Mouse (Mus musculus): ENCODE measurements around the gene Xylt1. TPM values are rescaled to one million over a fixed set of nuclear protein-coding genes. Genes with fewer than 3 reads are reported as not detected.

Gene Xylt1
- polyA plus RNA-seq, 1 experiment from 2014 or later: 2.3 TPM

GRCm38 (mm10) chr7:117406336-117406735 is 25.6 kb downstream of the Xylt1 start:
- Histone ChIP-seq H3K4me3 (no peak overlapping the region), H3K4me1 (peaks cover 9% of the 10 kb centered on the region; the same call in 1 of the 2 replicates), H3K27ac (no peak overlapping the region), H3K36me3 (replicated peaks) (peaks cover 14% of the 10 kb centered on the region), H3K9me3 (no peaks in the 10 kb centered on the region), H3K27me3 (ENCODE audit: poor library complexity, severe bottlenecking) (no peaks in the 10 kb centered on the region)
- no peak for DNase-seq (ENCODE audit: extremely low spot score, low spot score)
- 94% methylated on average over 3 of the region's 3 CpGs for WGBS

- Histone ChIP-seq H3K9me3 (no peaks in the 10 kb centered on the region), H3K27me3 (ENCODE audit: poor library complexity, severe bottlenecking) (no peaks in the 10 kb centered on the region), H3K4me3 (no peak overlapping the region), H3K27ac (no peak overlapping the region), H3K4me1 (peaks cover 7% of the 10 kb centered on the region; the same call in 1 of the 2 replicates), H3K36me3 (replicated peaks) (peaks cover 14% of the 10 kb centered on the region)
- DNase-seq (ENCODE audit: extremely low spot score, low spot score): no peak
- 89% methylated on average over 8 of the region's 8 CpGs for WGBS
These were observed 28.6 kb downstream of the Xylt1 start for GRCm38 (mm10) chr7:117409268-117409988.

GRCm38 (mm10) chr7:117411874-117412273 is 31.1 kb downstream of the Xylt1 start:
- Histone ChIP-seq H3K4me1 (peaks cover 12% of the 10 kb centered on the region; the same call in 1 of the 2 replicates), H3K27ac (no peak overlapping the region), H3K9me3 (no peaks in the 10 kb centered on the region), H3K36me3 (replicated peaks) (peaks cover 14% of the 10 kb centered on the region), H3K4me3 (no peak overlapping the region), H3K27me3 (ENCODE audit: poor library complexity, severe bottlenecking) (no peaks in the 10 kb centered on the region)
- DNase-seq (ENCODE audit: extremely low spot score, low spot score): no peak
- 92% methylated on average over 2 of the region's 2 CpGs for WGBS

GRCm38 (mm10) chr7:117412405-117412804 is 31.6 kb downstream of the Xylt1 start:
- peaks cover 12% of the 10 kb centered on the region; the same call in 1 of the 2 replicates for H3K4me1 ChIP-seq
- no peak overlapping the region for H3K27ac ChIP-seq
- peaks cover 14% of the 10 kb centered on the region for H3K36me3 ChIP-seq (replicated peaks)
- WGBS: 95% methylated on average over 5 of the region's 5 CpGs
- no peaks in the 10 kb centered on the region for H3K9me3 ChIP-seq
- DNase-seq (ENCODE audit: extremely low spot score, low spot score): no peak
- no peak overlapping the region for H3K4me3 ChIP-seq
- H3K27me3 ChIP-seq (ENCODE audit: poor library complexity, severe bottlenecking): no peaks in the 10 kb centered on the region

- H3K27ac ChIP-seq: no peak overlapping the region
- H3K4me1 ChIP-seq: peaks cover 27% of the 10 kb centered on the region
- no peaks in the 10 kb centered on the region for H3K9me3 ChIP-seq
- no peaks in the 10 kb centered on the region; the same call in 1 of the 2 replicates for H3K36me3 ChIP-seq (replicated peaks)
- no peak overlapping the region for H3K4me3 ChIP-seq
- DNase-seq (ENCODE audit: extremely low spot score, low spot score): no peak
- WGBS: 84% methylated on average over 12 of the region's 12 CpGs
- H3K27me3 ChIP-seq (ENCODE audit: poor library complexity, severe bottlenecking): no peaks in the 10 kb centered on the region
These were observed 33.7 kb downstream of the Xylt1 start for GRCm38 (mm10) chr7:117414341-117415008.

- Histone ChIP-seq H3K4me1 (peaks cover 32% of the 10 kb centered on the region), H3K27me3 (ENCODE audit: poor library complexity, severe bottlenecking) (no peaks in the 10 kb centered on the region), H3K27ac (no peak overlapping the region), H3K9me3 (no peaks in the 10 kb centered on the region), H3K36me3 (replicated peaks) (no peaks in the 10 kb centered on the region), H3K4me3 (no peak overlapping the region)
- DNase-seq (ENCODE audit: extremely low spot score, low spot score): no peak
- WGBS: 94% methylated on average over 8 of the region's 8 CpGs
These were observed 34.2 kb downstream of the Xylt1 start for GRCm38 (mm10) chr7:117415009-117415363.

GRCm38 (mm10) chr7:117419041-117419440 is 38.3 kb downstream of the Xylt1 start:
- peaks cover 65% of the 10 kb centered on the region for H3K4me1 ChIP-seq
- H3K36me3 ChIP-seq (replicated peaks): no peaks in the 10 kb centered on the region
- no peak for DNase-seq (ENCODE audit: extremely low spot score, low spot score)
- H3K4me3 ChIP-seq: no peak overlapping the region
- WGBS: 54% methylated on average over 5 of the region's 5 CpGs
- H3K9me3 ChIP-seq: no peaks in the 10 kb centered on the region
- H3K27ac ChIP-seq: no peak overlapping the region
- no peaks in the 10 kb centered on the region for H3K27me3 ChIP-seq (ENCODE audit: poor library complexity, severe bottlenecking)

- peak overlapping the region; percentile 80 for H3K27ac ChIP-seq
- 85% methylated on average over 2 of the region's 2 CpGs for WGBS
- H3K27me3 ChIP-seq (ENCODE audit: poor library complexity, severe bottlenecking): no peaks in the 10 kb centered on the region
These were observed 39.1 kb downstream of the Xylt1 start for GRCm38 (mm10) chr7:117419846-117420245.

GRCm38 (mm10) chr7:117420301-117420700 is 39.5 kb downstream of the Xylt1 start:
- DNase-seq (ENCODE audit: extremely low spot score, low spot score): no peak
- Histone ChIP-seq H3K36me3 (replicated peaks) (no peaks in the 10 kb centered on the region), H3K4me3 (no peak overlapping the region), H3K9me3 (no peaks in the 10 kb centered on the region), H3K27me3 (ENCODE audit: poor library complexity, severe bottlenecking) (no peaks in the 10 kb centered on the region), H3K4me1 (peaks cover 62% of the 10 kb centered on the region), H3K27ac (peak overlapping the region; percentile 80)

More at GRCm38 (mm10) chr7:117419846-117420245, 39.1 kb downstream of the Xylt1 start:
- Histone ChIP-seq H3K4me3 (no peak overlapping the region), H3K9me3 (no peaks in the 10 kb centered on the region), H3K36me3 (replicated peaks) (no peaks in the 10 kb centered on the region), H3K4me1 (peaks cover 64% of the 10 kb centered on the region)
- no peak for DNase-seq (ENCODE audit: extremely low spot score, low spot score)

- Histone ChIP-seq H3K9me3 (no peaks in the 10 kb centered on the region), H3K27me3 (ENCODE audit: poor library complexity, severe bottlenecking) (no peaks in the 10 kb centered on the region), H3K4me3 (no peak overlapping the region), H3K36me3 (replicated peaks) (no peaks in the 10 kb centered on the region), H3K4me1 (peaks cover 62% of the 10 kb centered on the region), H3K27ac (peak overlapping the region; percentile 80)
- WGBS: 45% methylated on average over 11 of the region's 11 CpGs
- no peak for DNase-seq (ENCODE audit: extremely low spot score, low spot score)
These were observed 40.2 kb downstream of the Xylt1 start for GRCm38 (mm10) chr7:117420836-117421566.

- no peak overlapping the region for H3K27ac ChIP-seq
These were observed 44.1 kb downstream of the Xylt1 start for GRCm38 (mm10) chr7:117424841-117425240.

GRCm38 (mm10) chr7:117426366-117426765 is 45.6 kb downstream of the Xylt1 start:
- H3K27me3 ChIP-seq (ENCODE audit: poor library complexity, severe bottlenecking): no peaks in the 10 kb centered on the region
- WGBS: 92% methylated on average over 4 of the region's 4 CpGs
- H3K4me3 ChIP-seq: no peak overlapping the region
- H3K36me3 ChIP-seq (replicated peaks): no peaks in the 10 kb centered on the region
- H3K9me3 ChIP-seq: no peaks in the 10 kb centered on the region
- no peak overlapping the region for H3K27ac ChIP-seq
- DNase-seq (ENCODE audit: extremely low spot score, low spot score): no peak
- H3K4me1 ChIP-seq: peaks cover 57% of the 10 kb centered on the region

More at GRCm38 (mm10) chr7:117424841-117425240, 44.1 kb downstream of the Xylt1 start:
- no peak for DNase-seq (ENCODE audit: extremely low spot score, low spot score)
- no peak overlapping the region for H3K4me3 ChIP-seq
- H3K27me3 ChIP-seq (ENCODE audit: poor library complexity, severe bottlenecking): no peaks in the 10 kb centered on the region
- no peaks in the 10 kb centered on the region for H3K36me3 ChIP-seq (replicated peaks)
- H3K9me3 ChIP-seq: no peaks in the 10 kb centered on the region
- WGBS: 90% methylated on average over 4 of the region's 4 CpGs
- peaks cover 68% of the 10 kb centered on the region for H3K4me1 ChIP-seq
